Mouse (Mus musculus) hindbrain, embryonic 12.5 days (tissue): Measurements from ENCODE around the gene Tppp. TPM values are rescaled to one million over a fixed set of nuclear protein-coding genes. Genes with fewer than 3 reads are reported as not detected.

Experiments used
- ATAC-seq: fragments of 200-750 bp; cut with Nextera tagmentation; 2 replicates; pipeline ENCODE4 v1.8.0; 2017; ENCODE audit warnings: moderate TSS enrichment; ENCODE audit not compliant: low FRiP score
- H3K27ac ChIP-seq: fragments of 300-500 bp; sonication (generic); 2 replicates; pipeline ENCODE4 v1.5.1; 2016; ENCODE audit warnings: mild to moderate bottlenecking
- H3K27me3 ChIP-seq: fragments of 300-500 bp; sonication (generic); 2 replicates; pipeline ENCODE4 v1.6.1; 2016; ENCODE audit warnings: mild to moderate bottlenecking
- H3K36me3 ChIP-seq: fragments of 300-500 bp; sonication (generic); 2 replicates; pipeline ENCODE4 v1.6.1; 2016; ENCODE audit warnings: mild to moderate bottlenecking
- H3K4me1 ChIP-seq: fragments of 300-500 bp; sonication (generic); 2 replicates; pipeline ENCODE4 v1.6.1; 2016
- H3K4me2 ChIP-seq: fragments of 300-500 bp; sonication (generic); replicated peaks from 2 replicates; pipeline ENCODE4 v1.6.1; 2016; ENCODE audit warnings: mild to moderate bottlenecking
- H3K4me3 ChIP-seq: fragments of 300-500 bp; sonication (generic); 2 replicates; pipeline ENCODE4 v1.5.1; 2016; ENCODE audit warnings: mild to moderate bottlenecking
- H3K9ac ChIP-seq: fragments of 300-500 bp; sonication (generic); 2 replicates; pipeline ENCODE4 v1.6.1; 2016; ENCODE audit warnings: mild to moderate bottlenecking, moderate library complexity
- H3K9me3 ChIP-seq: fragments of 300-500 bp; sonication (generic); replicated peaks from 2 replicates; pipeline ENCODE4 v1.6.1; 2016; ENCODE audit warnings: mild to moderate bottlenecking
- WGBS: fragments of 180-500 bp; shearing (Covaris S2); methylation state at CpG from one replicate; pipeline ENCODE4 v1.1.7; 2016; 5-methylcytosine and 5-hydroxymethylcytosine counted together
- polyA plus RNA-seq: library from polyadenylated mRNA; unstranded; fragments of >200 nt; fragmentation: Nextera tagmentation; extraction: Ambion mirVana; gene quantifications from 2 replicates; pipeline ENCODE4 v1.2.1, GENCODE M21; 2016

Gene Tppp
- polyA plus RNA-seq, 1 experiment from 2014 or later: 6.0 TPM

DNA sequence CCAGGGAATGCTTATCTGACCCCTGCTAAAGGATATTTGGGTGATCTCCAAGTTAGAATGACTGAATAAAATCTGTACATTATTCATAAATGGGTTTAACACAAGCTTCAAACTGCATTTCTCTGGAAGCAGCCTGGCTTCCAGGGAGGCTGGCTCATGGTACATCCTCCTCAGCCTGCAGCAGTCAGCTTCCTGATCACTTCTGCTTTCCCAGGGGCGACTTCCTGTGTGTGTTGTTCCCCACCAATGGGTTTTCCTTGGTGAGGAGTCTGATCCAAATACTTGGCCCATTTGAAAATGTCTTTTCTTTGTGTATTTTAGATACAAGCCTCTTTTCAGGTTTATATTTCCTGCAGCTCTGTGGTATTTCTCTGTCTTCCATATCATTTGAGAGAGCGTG is 19.8 kb downstream of the Tppp start:
- Histone ChIP-seq H3K27ac (no peak overlapping the region), H3K9ac (no peak overlapping the region), H3K4me1 (peaks cover 6% of the 10 kb centered on the region; the same call in 1 of the 2 replicates), H3K9me3 (no peaks in the 10 kb centered on the region), H3K27me3 (no peaks in the 10 kb centered on the region), H3K36me3 (peaks cover 15% of the 10 kb centered on the region; the same call in 1 of the 2 replicates), H3K4me2 (no peak overlapping the region), H3K4me3 (no peak overlapping the region)
- 88% methylated on average over 2 of the region's 2 CpGs for WGBS
- no peak for ATAC-seq

DNA sequence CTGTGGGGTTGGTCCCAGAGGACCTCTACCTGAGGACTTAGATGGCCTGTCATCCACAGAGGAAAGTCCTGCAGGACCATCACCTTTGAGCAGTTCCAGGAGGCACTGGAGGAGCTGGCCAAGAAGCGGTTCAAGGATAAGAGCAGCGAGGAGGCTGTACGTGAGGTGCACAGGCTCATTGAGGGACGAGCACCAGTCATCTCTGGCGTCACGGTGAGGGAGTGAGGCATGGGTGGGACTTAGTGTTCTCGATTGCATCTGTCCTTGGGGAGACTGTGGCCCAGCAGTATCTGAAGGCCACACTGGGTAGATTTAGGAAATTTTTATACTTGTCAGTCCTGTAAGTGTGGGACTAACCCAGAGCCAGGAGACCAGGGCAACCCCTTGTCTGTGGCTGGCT is 21.5 kb downstream of the Tppp start:
- peaks cover 15% of the 10 kb centered on the region; the same call in 1 of the 2 replicates for H3K36me3 ChIP-seq
- H3K27me3 ChIP-seq: no peaks in the 10 kb centered on the region
- H3K4me3 ChIP-seq: no peak overlapping the region
- WGBS: 88% methylated on average over 7 of the region's 7 CpGs
- no peak overlapping the region for H3K9ac ChIP-seq
- H3K4me1 ChIP-seq: no peaks in the 10 kb centered on the region
- no peak overlapping the region for H3K4me2 ChIP-seq
- H3K9me3 ChIP-seq: no peaks in the 10 kb centered on the region
- ATAC-seq: no peak
- H3K27ac ChIP-seq: no peak overlapping the region

DNA sequence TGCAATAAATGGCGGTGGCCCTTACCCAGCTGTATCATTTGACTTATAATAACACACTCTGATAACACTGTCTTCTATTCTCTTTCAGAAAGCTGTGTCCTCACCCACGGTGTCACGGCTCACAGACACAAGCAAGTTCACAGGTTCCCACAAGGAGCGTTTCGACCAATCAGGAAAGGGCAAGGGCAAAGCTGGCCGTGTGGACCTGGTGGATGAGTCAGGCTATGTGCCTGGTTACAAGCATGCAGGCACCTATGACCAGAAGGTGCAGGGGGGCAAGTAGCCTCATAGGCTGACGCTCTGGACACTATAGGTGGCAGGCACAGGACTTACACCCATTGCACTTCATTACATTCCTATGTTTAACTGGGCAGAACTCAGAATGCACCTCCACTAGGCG is 21.9 kb downstream of the Tppp start:
- peaks cover 15% of the 10 kb centered on the region; the same call in 1 of the 2 replicates for H3K36me3 ChIP-seq
- WGBS: 88% methylated on average over 8 of the region's 8 CpGs
- ATAC-seq: no peak
- no peak overlapping the region for H3K4me2 ChIP-seq
- H3K27me3 ChIP-seq: no peaks in the 10 kb centered on the region
- no peak overlapping the region for H3K9ac ChIP-seq
- H3K4me3 ChIP-seq: no peak overlapping the region
- no peak overlapping the region for H3K27ac ChIP-seq
- no peaks in the 10 kb centered on the region for H3K9me3 ChIP-seq
- H3K4me1 ChIP-seq: no peaks in the 10 kb centered on the region

DNA sequence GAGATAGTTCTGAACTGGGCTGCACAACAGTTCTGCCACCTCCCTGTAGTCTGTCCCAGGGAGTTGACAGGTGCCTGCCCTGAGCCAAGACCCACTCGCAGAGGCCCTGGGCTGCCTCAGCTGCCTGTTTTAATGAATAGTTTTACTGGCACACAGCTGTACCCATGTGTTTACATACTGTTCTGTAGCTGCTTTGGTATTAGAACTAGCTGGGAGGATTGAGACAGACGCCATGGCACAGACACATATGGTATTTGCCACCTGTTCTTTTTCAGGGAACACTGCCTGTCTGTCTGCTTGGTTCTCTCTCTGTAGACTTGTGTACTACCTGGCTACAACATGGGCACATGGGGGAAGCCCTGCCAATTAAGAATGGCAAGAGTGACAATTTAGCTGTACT is 25.5 kb downstream of the Tppp start:
- H3K9me3 ChIP-seq: no peaks in the 10 kb centered on the region
- 92% methylated on average over 2 of the region's 2 CpGs for WGBS
- no peak overlapping the region for H3K4me3 ChIP-seq
- H3K4me1 ChIP-seq: no peaks in the 10 kb centered on the region
- H3K36me3 ChIP-seq: peaks cover 35% of the 10 kb centered on the region
- H3K9ac ChIP-seq: no peak overlapping the region
- ATAC-seq: no peak
- H3K27me3 ChIP-seq: no peaks in the 10 kb centered on the region
- H3K27ac ChIP-seq: no peak overlapping the region
- no peak overlapping the region for H3K4me2 ChIP-seq

DNA sequence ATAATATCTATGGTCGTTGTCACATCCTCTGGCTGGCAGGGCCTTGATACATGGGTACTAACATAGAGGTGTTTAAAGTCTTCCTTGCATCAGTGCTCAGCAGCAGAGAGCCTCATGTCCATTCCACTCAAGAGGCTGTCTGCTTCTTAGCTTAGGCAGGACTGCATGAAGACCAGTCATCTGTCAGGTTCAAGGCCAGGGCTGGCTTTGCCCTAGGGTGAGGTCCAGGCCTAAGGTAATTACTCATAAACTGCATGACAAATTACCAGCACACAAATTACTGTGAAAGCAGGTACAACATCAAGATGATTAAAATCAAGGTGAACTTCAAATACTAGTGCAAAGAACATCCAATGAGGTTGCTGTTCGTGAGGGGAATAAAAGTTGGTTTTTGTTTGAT is 26.6 kb downstream of the Tppp start:
- no peak for ATAC-seq
- H3K27ac ChIP-seq: no peak overlapping the region

DNA sequence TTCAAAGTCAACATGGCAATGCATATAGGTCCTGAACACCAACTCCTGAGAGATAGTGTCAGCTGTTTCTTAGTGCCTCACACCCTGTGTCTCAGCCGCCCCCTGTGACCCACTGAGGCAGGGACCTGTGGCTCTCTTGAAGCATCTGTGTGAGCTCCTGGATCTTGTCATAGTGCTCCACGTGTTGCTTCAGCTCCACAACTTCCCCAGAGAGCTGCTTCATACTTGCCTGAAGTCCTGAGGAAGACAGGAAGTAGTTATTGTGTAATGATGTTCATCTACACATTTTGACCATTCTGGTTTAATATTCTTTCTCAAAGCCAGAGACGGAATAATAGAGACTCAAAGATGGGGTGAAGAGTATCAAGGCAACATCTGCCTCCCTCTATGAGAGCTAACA is 30.7 kb downstream of the Tppp start:
- no peak for ATAC-seq
- Histone ChIP-seq H3K36me3 (peaks cover 49% of the 10 kb centered on the region), H3K4me2 (no peak overlapping the region), H3K27me3 (no peaks in the 10 kb centered on the region), H3K4me1 (no peaks in the 10 kb centered on the region), H3K9me3 (no peaks in the 10 kb centered on the region), H3K9ac (no peak overlapping the region), H3K27ac (no peak overlapping the region), H3K4me3 (no peak overlapping the region)
- WGBS: 89% methylated on average over 3 of the region's 3 CpGs

More for the DNA sequence above, 26.6 kb downstream of the Tppp start:
- 82% methylated on average over 2 of the region's 2 CpGs for WGBS
- H3K9me3 ChIP-seq: no peaks in the 10 kb centered on the region
- H3K4me2 ChIP-seq: no peak overlapping the region
- H3K9ac ChIP-seq: no peak overlapping the region
- H3K4me1 ChIP-seq: no peaks in the 10 kb centered on the region
- no peak overlapping the region for H3K4me3 ChIP-seq
- peaks cover 44% of the 10 kb centered on the region for H3K36me3 ChIP-seq
- H3K27me3 ChIP-seq: no peaks in the 10 kb centered on the region

DNA sequence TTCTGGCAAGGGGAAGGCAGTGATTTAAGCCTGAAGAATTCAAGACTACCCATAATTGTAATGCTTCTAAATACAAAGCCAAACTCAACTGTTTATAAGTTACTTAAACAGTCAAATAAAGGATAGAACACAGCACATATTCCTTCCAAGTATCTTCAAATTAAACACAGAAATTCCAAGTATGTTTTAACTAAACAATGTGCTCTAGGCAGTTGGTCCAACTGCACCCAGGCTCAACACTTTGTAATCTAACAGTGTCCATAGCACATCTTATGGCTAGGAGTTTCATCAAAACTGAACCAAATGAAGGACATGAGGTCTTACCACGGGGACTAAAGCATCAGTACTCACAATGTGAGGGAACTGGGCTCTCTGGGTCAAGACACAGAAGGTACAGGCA is 47.0 kb downstream of the Tppp start:
- 97% methylated on average over 1 of the region's 1 CpGs for WGBS
- H3K4me1 ChIP-seq: no peaks in the 10 kb centered on the region
- H3K4me3 ChIP-seq: no peak overlapping the region
- no peaks in the 10 kb centered on the region for H3K27me3 ChIP-seq
- no peaks in the 10 kb centered on the region for H3K9me3 ChIP-seq
- H3K9ac ChIP-seq: no peak overlapping the region
- peaks cover 29% of the 10 kb centered on the region for H3K36me3 ChIP-seq
- no peak overlapping the region for H3K4me2 ChIP-seq
- H3K27ac ChIP-seq: no peak overlapping the region
- no peak for ATAC-seq

DNA sequence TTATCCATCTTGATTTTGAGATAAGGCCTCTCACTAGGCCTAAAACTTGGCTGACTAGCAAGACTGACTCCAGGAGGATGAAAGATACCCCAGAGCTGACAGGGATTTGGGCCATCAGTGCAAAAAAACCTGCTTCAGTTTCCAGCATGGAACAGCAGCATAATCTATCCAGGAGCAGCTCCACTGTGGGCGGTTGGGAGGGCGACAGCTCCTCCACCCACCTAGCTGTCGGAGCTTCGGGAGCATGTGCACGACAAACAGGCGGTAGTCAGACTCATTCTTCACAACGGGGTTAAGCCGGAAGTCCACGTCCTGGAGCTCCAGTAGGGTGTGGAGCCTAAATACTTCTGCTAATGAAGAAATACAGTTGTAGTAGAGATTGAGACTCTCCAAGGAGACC is 48.9 kb downstream of the Tppp start:
- no peaks in the 10 kb centered on the region for H3K9me3 ChIP-seq
- WGBS: 97% methylated on average over 9 of the region's 9 CpGs
- no peak overlapping the region for H3K4me2 ChIP-seq
- no peak overlapping the region for H3K4me3 ChIP-seq
- no peaks in the 10 kb centered on the region for H3K27me3 ChIP-seq
- H3K27ac ChIP-seq: no peak overlapping the region
- H3K9ac ChIP-seq: no peak overlapping the region
- peaks cover 22% of the 10 kb centered on the region for H3K36me3 ChIP-seq
- no peaks in the 10 kb centered on the region for H3K4me1 ChIP-seq
- no peak for ATAC-seq

DNA sequence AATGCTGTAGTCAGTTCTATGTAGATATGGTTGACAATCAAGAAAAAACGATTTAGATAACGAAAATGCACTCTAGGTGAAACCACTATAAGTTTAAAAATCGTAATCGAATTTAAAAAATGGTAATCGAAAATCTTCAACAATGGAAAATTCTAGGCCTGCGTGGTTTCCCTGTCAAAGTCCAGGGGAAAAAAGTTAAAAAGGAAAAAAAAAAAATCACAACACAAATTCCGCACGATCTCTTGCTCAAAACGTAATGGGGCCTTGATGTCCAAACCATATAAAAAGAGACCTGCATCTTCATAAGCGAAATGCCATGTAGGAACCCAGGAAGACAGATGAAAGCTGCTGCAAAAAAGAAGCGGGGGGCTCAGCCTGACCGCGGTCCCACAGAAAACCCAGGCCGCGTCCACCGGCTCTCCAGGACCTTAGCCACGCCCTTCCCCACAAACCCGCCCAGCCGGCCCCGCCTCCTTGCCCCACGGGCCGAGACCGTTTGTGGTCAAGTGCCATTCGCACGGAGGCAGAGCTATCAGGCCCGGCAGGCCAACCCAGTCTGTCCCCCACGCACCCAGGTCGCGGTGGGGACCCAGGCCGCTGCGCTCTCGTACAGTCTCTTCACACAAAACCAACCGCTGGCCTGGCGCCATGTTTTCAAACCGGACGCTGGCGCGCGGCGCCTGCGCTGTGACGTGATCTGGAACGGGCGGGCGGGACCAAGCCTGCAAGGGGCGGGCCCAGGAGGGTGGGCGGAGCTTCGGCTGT is 52.6 kb downstream of the Tppp start, which contains the start of gene Cep72:
Gene Cep72 (minus strand): TSS at position 687 of the 765 bp plus-strand sequence.
- WGBS: 4% methylated on average over 48 of the region's 48 CpGs
- ATAC-seq: peak; percentile 97
- Histone ChIP-seq H3K9me3 (no peaks in the 10 kb centered on the region), H3K4me2 (peak within 1 kb of the TSS; percentile 55), H3K4me3 (peak within 1 kb of the TSS; percentile 89), H3K4me1 (no peaks in the 10 kb centered on the region), H3K27me3 (no peaks in the 10 kb centered on the region), H3K9ac (peak within 1 kb of the TSS; percentile 73), H3K36me3 (peaks cover 11% of the 10 kb centered on the region; the same call in 1 of the 2 replicates), H3K27ac (peak within 1 kb of the TSS; percentile 80)

DNA sequence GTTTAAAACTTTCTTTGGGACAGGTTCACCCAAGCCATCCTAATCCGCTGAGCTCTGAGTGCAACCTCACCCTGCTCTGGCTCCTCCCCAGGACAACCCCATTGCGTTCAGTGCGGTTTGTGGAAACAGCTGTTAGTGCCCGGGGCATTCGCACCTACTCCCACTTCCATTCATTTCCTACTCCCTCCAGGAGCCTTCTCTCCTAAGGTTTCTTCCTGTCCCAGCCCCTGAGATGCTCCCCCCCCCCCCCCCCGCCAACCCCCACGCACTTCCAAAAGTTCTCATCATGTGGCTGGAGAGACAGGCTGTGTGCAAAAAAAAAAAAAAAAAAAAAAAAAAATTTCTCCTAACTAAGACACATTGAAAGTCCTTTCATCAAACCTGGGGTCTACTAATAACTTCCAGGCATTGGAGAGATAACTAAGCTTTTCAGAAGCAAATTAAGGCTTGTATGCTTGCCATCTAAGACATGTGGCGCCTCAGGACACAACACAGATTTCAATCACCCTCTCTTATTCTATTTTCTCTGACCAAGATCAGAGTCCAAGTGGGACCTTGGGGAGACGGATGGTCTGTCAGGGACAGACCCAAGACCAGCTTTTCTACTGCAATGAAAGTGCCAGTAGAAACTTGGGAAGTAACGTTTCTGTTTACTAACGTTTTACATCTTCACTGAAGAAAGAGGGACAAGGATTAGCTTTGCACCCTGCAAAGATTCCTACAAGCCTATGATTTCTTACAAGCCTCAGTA is 53.3 kb downstream of the Tppp start:
- Histone ChIP-seq H3K27me3 (no peaks in the 10 kb centered on the region), H3K9me3 (no peaks in the 10 kb centered on the region), H3K4me3 (peak overlapping the region; percentile 89), H3K27ac (peak overlapping the region; percentile 80; the same call in 1 of the 2 replicates), H3K36me3 (peaks cover 7% of the 10 kb centered on the region; the same call in 1 of the 2 replicates), H3K9ac (peak overlapping the region; percentile 73), H3K4me2 (peak overlapping the region; percentile 55), H3K4me1 (no peaks in the 10 kb centered on the region)
- ATAC-seq: no peak
- WGBS: 24% methylated on average over 11 of the region's 11 CpGs

DNA sequence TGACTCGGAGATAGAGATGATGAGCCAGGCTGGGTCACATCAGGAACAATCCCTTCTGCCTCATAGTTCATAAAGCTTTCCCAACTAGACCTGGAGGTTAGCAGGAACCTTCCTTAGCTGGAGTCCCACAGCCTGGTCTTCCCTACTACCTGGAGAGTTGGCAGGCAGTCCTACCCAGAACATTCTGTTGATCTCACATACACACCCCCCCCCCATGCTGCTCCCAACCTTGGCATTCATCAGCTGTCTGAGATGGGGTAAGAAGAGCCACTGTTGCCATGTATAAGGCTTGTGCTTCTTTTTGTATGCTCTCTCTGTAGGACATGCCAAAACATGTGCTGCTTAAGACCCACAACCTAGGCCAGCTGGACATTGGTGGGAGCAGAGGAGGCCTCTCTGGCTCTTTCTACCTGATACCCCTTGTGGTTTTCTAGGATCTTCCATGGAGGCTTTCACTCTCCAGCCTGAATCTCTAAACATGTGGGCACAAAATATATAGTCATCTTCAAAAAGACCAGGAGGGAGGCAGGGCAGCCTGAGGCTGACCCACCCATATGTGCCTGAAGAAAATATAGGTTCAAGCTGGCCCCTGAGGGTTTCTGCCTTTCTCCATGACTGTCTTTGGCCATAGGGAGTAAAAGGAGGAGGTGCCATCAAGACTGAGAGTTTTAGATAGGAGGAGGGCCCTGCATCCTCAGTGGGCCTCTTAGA is 54.3 kb downstream of the Tppp start:
- H3K4me1 ChIP-seq: no peaks in the 10 kb centered on the region
- no peak for ATAC-seq
- H3K27ac ChIP-seq: no peak overlapping the region
- no peak overlapping the region for H3K4me2 ChIP-seq
- no peaks in the 10 kb centered on the region for H3K27me3 ChIP-seq
- H3K36me3 ChIP-seq: no peaks in the 10 kb centered on the region
- 90% methylated on average over 1 of the region's 1 CpGs for WGBS
- no peak overlapping the region for H3K4me3 ChIP-seq
- no peak overlapping the region for H3K9ac ChIP-seq
- H3K9me3 ChIP-seq: no peaks in the 10 kb centered on the region

DNA sequence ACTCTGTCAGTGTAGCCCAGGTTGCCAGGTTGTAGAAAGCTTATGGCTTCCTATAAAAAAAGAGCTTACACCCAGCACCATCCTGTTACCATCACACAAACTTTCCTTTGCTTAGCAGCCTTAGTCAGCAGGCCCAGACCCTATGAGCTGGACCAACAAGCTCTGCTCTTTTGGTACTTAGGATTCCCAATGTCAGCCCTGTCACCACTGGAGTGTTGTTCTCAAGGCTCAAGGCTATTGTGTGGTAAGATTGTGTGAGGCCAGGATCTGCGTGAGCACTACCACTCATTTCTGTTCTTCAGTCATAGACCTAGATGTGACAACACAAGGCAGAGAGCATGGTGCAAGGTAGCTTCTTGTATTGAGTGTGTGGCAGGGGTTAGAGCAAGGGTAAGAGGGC is 57.4 kb downstream of the Tppp start:
- no peak overlapping the region for H3K4me2 ChIP-seq
- no peaks in the 10 kb centered on the region for H3K4me1 ChIP-seq
- no peak overlapping the region for H3K4me3 ChIP-seq
- no peak for ATAC-seq
- H3K27ac ChIP-seq: no peak overlapping the region
- 90% methylated on average over 1 of the region's 1 CpGs for WGBS
- no peaks in the 10 kb centered on the region for H3K9me3 ChIP-seq
- H3K27me3 ChIP-seq: no peaks in the 10 kb centered on the region
- H3K9ac ChIP-seq: no peak overlapping the region
- H3K36me3 ChIP-seq: no peaks in the 10 kb centered on the region
